In genomic region chr16:25066822-25067221, GRCm38 (mm10) we compare ENCODE assay signal across 13 mouse cellular contexts.
DNase-seq lines count a peak whose midpoint lies in the region; ATAC-seq and TF ChIP-seq lines count a peak whose summit lies in the region.
"Had no signal": no experiment of that assay in that cellular context is flagged by ENCODE, and none has a peak within 500 bp of the region (broad histone marks: within the 10 kb centered on the region; RNA-seq: fewer than 3 reads in every experiment).

No protein-coding gene starts in this region.

- H3K9me3 ChIP-seq in kidney, embryonic 14.5 days (ENCODE audit: control insufficient read depth, low read length) = no peaks in the 10 kb centered on the region
- H3K9me3 ChIP-seq: heart, embryonic 15.5 days; hindbrain, embryonic 15.5 days; liver, embryonic 13.5 days had no signal

- H3K4me1 ChIP-seq in kidney, adult 2 months (ENCODE audit: control insufficient read depth, insufficient read depth, low read length) = peaks cover 19% of the 10 kb centered on the region; the same call in 1 of the 2 replicates
- peaks cover 12% of the 10 kb centered on the region for H3K4me1 ChIP-seq in kidney, embryonic 14.5 days (ENCODE audit: control insufficient read depth, insufficient read depth, low read length)
- H3K4me1 ChIP-seq: hindbrain, embryonic 15.5 days had no signal

- TF ChIP-seq POLR2A in kidney, adult 2 months (IDR thresholded peaks at IDR 0.05; ENCODE audit: low read depth, low read length) = no peak

- H3K4me3 ChIP-seq in kidney, adult 2 months (ENCODE audit: insufficient read depth, low read depth, low read length) = no peak overlapping the region
- H3K4me3 ChIP-seq in kidney, embryonic 14.5 days (ENCODE audit: low read length) = no peak overlapping the region
- H3K4me3 ChIP-seq: erythroblast, embryonic 14.5 days; heart, embryonic 15.5 days; hindbrain, embryonic 15.5 days; liver, embryonic 13.5 days had no signal

- peak overlapping the region; percentile 71; the same call in 1 of the 2 replicates for H3K27ac ChIP-seq in kidney, adult 2 months (ENCODE audit: insufficient read depth, low read depth, low read length)
- H3K27ac ChIP-seq in kidney, embryonic 14.5 days (ENCODE audit: low read depth, low read length) = no peak overlapping the region
- H3K27ac ChIP-seq: heart, embryonic 15.5 days; hindbrain, embryonic 15.5 days; liver, embryonic 13.5 days had no signal

- H3K36me3 ChIP-seq in kidney, adult 2 months (ENCODE audit: control insufficient read depth, insufficient read depth, low read length) = no peaks in the 10 kb centered on the region
- no peaks in the 10 kb centered on the region for H3K36me3 ChIP-seq in kidney, embryonic 14.5 days (ENCODE audit: control insufficient read depth, insufficient read depth, low read length)
- H3K36me3 ChIP-seq: heart, embryonic 15.5 days; hindbrain, embryonic 15.5 days; liver, embryonic 13.5 days had no signal

- ATAC-seq in kidney, embryonic 14.5 days (ENCODE audit: low FRiP score, low TSS enrichment) = no peak

- H3K4me2 ChIP-seq in kidney, embryonic 14.5 days (replicated peaks; ENCODE audit: low read depth, low read length) = no peak overlapping the region
- H3K4me2 ChIP-seq: heart, embryonic 15.5 days; hindbrain, embryonic 15.5 days; liver, embryonic 13.5 days had no signal

- TF ChIP-seq CTCF in kidney, adult 2 months (conservative IDR thresholded peaks at IDR 0.05; ENCODE audit: insufficient read depth, insufficient read length, low read depth, low read length) = no peak

- DNase-seq in embryo, embryonic 10 days (ENCODE audit: low spot score) = peak; percentile 31
- no peak for DNase-seq in embryo, embryonic 11 days
- DNase-seq in kidney, adult 2 months = peak; percentile 56
- DNase-seq in 3T3-L1 (ENCODE audit: low read depth, low spot score) = peak; percentile 22
- peak; percentile 16 to 27 for DNase-seq in kidney, postnatal 4 days
- DNase-seq in thymus, postnatal 14 days = no peak
- DNase-seq in left cerebral cortex, adult 8-10 months (ENCODE audit: low spot score in 2 of 2) = no peak
- DNase-seq: cerebellum, adult 11-12 months; liver, embryonic 13.5 days had no signal

- 37% methylated on average over 7 of the region's 7 CpGs for WGBS in kidney, adult 2 months
- 32% methylated on average over 7 of the region's 7 CpGs for WGBS in kidney, embryonic 14.5 days

- H3K9ac ChIP-seq in kidney, embryonic 14.5 days (ENCODE audit: low read depth, low read length) = no peak overlapping the region
- H3K9ac ChIP-seq: heart, embryonic 15.5 days; hindbrain, embryonic 15.5 days; liver, embryonic 13.5 days had no signal

- H3K27me3 ChIP-seq in kidney, adult 2 months (replicated peaks; ENCODE audit: control insufficient read depth, insufficient read depth, low read length) = no peaks in the 10 kb centered on the region
- no peaks in the 10 kb centered on the region for H3K27me3 ChIP-seq in kidney, embryonic 14.5 days (ENCODE audit: control insufficient read depth, insufficient read depth, low read length)
- H3K27me3 ChIP-seq: heart, embryonic 15.5 days; liver, embryonic 13.5 days had no signal

Comparison
In these comparisons a context has a peak if more than half of its experiments do, and no peak if none do; other contexts are left out.
1. DNase-seq: peak in embryo, embryonic 10 days (single experiment), kidney, adult 2 months (single experiment), 3T3-L1 (single experiment) and kidney, postnatal 4 days (2 of 2); none in embryo, embryonic 11 days (single experiment), thymus, postnatal 14 days (single experiment) and left cerebral cortex, adult 8-10 months (0 of 2).